Mouse (Mus musculus) kidney, adult 2 months (tissue): ENCODE results near the gene Oas1h.
"Not testable (repeated sequence)": the region's sequence is repeated elsewhere in the genome, so short reads cannot be mapped to it uniquely, and the experiment has no call there.

Source experiments
- CTCF ChIP-seq: fragments of 200-500 bp; conservative IDR thresholded peaks from 2 replicates; pipeline ENCODE4 v1.5.1; 2011; ENCODE audit warnings: low read depth, mild to moderate bottlenecking, control low read depth, low read length, moderate library complexity, mixed read lengths; ENCODE audit not compliant: insufficient read depth, insufficient read length
- POLR2A ChIP-seq: fragments of 200-500 bp; IDR thresholded peaks from one replicate; pipeline ENCODE4 v1.6.1; 2011; ENCODE audit warnings: low read depth, low read length, control low read depth

DNA sequence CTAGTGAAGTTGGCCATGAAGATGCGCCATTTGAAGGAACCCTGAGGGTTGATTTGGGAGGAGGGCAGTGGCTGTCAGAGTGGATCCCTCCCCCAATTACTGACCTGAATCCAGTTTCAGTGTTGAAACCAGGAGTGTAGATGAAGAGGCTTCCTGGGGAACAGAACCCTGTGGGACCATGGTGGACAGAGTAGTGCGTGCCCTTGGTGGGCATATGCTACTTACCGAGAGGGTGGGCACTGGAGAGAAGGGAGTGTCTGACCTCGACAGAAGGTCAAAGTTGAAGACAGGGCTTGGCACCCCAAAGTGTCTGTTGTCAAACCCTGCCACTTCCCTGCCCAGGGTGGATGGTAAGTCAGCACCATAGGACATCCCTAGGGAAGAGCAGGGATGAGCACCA is 32.6 kb downstream of the Oas1h start:
- TF ChIP-seq POLR2A, CTCF: not testable (repeated sequence)
